Mouse (Mus musculus) heart, embryonic 10.5 days (tissue): ENCODE results near the gene Stat6. TPM values are rescaled to one million over a fixed set of nuclear protein-coding genes. Genes with fewer than 3 reads are reported as not detected.

Experiments
- DNase-seq: peaks from one replicate; pipeline ENCODE4 v3.0.0-alpha.2; 2017; ENCODE audit warnings: low spot score
- H3K27ac ChIP-seq: fragments of 300-500 bp; sonication (generic); 2 replicates; pipeline ENCODE4 v1.5.1; 2016; ENCODE audit warnings: mild to moderate bottlenecking
- H3K27me3 ChIP-seq: fragments of 300-500 bp; sonication (generic); 2 replicates; pipeline ENCODE4 v1.6.1; 2016; ENCODE audit warnings: mild to moderate bottlenecking; ENCODE audit not compliant: poor library complexity, insufficient read depth, severe bottlenecking
- H3K36me3 ChIP-seq: fragments of 300-500 bp; sonication (generic); 2 replicates; pipeline ENCODE4 v1.6.1; 2016; ENCODE audit warnings: mild to moderate bottlenecking, moderate library complexity
- H3K4me1 ChIP-seq: fragments of 300-500 bp; sonication (generic); 2 replicates; pipeline ENCODE4 v1.6.1; 2016; ENCODE audit warnings: mild to moderate bottlenecking
- H3K4me3 ChIP-seq: fragments of 300-500 bp; sonication (generic); 2 replicates; pipeline ENCODE4 v1.5.1; 2016; ENCODE audit warnings: mild to moderate bottlenecking, moderate library complexity
- H3K9me3 ChIP-seq: fragments of 300-500 bp; sonication (generic); 2 replicates; pipeline ENCODE4 v1.6.1; 2016; ENCODE audit warnings: mild to moderate bottlenecking, moderate library complexity
- WGBS: fragments of 180-500 bp; shearing (Covaris S2); methylation state at CpG from one replicate; pipeline ENCODE4 v1.1.7; 2016; 5-methylcytosine and 5-hydroxymethylcytosine counted together
- polyA plus RNA-seq: library from polyadenylated mRNA; unstranded; fragments of >200 nt; fragmentation: Nextera tagmentation; extraction: Ambion mirVana; gene quantifications from 2 replicates; pipeline ENCODE4 v1.2.1, GENCODE M21; 2016

Stat6 gene
- polyA plus RNA-seq, 1 experiment from 2014 or later = 22.5 TPM

GRCm38 (mm10) chr10:127703299-127703698 is 60.5 kb downstream of the Stat6 start:
- peaks cover 9% of the 10 kb centered on the region; the same call in 1 of the 2 replicates for H3K36me3 ChIP-seq
- H3K27me3 ChIP-seq = no peaks in the 10 kb centered on the region
- H3K27ac ChIP-seq = no peak overlapping the region
- H3K4me3 ChIP-seq = no peak overlapping the region
- H3K9me3 ChIP-seq = no peaks in the 10 kb centered on the region
- H3K4me1 ChIP-seq = peaks cover 17% of the 10 kb centered on the region; the same call in 1 of the 2 replicates
- no peak for DNase-seq
- 28% methylated on average over 4 of the region's 4 CpGs for WGBS

- H3K36me3 ChIP-seq = peaks cover 5% of the 10 kb centered on the region; the same call in 1 of the 2 replicates
- H3K27me3 ChIP-seq = no peaks in the 10 kb centered on the region
- DNase-seq = no peak
- peaks cover 17% of the 10 kb centered on the region; the same call in 1 of the 2 replicates for H3K4me1 ChIP-seq
- H3K9me3 ChIP-seq = no peaks in the 10 kb centered on the region
- H3K4me3 ChIP-seq = no peak overlapping the region
- 56% methylated on average over 2 of the region's 2 CpGs for WGBS
- no peak overlapping the region for H3K27ac ChIP-seq
These were observed 61.5 kb downstream of the Stat6 start for GRCm38 (mm10) chr10:127704293-127704692.

GRCm38 (mm10) chr10:127704766-127705220 is 62.0 kb downstream of the Stat6 start, which contains the start of gene Myo1a:
TSS of gene Myo1a (plus strand) at chr10:127705170.
- H3K36me3 ChIP-seq = 0 out of 2 replicates have a peak, but pooled peaks cover under 1% of the 10 kb centered on the region
- no peak for DNase-seq
- H3K9me3 ChIP-seq = no peaks in the 10 kb centered on the region
- no peak within 1 kb of the TSS for H3K4me3 ChIP-seq
- WGBS = 61% methylated on average over 2 of the region's 2 CpGs
- no peaks in the 10 kb centered on the region for H3K27me3 ChIP-seq
- no peak within 1 kb of the TSS for H3K27ac ChIP-seq
- peaks cover 17% of the 10 kb centered on the region; the same call in 1 of the 2 replicates for H3K4me1 ChIP-seq

- peaks cover 21% of the 10 kb centered on the region; the same call in 1 of the 2 replicates for H3K4me1 ChIP-seq
- WGBS = 82% methylated on average over 4 of the region's 4 CpGs
- DNase-seq = no peak
These were observed 63.0 kb downstream of the Stat6 start for GRCm38 (mm10) chr10:127705783-127706182.

GRCm38 (mm10) chr10:127707721-127708120 is 64.9 kb downstream of the Stat6 start:
- 61% methylated on average over 7 of the region's 7 CpGs for WGBS
- Histone ChIP-seq H3K4me3 (no peak overlapping the region), H3K9me3 (no peaks in the 10 kb centered on the region), H3K27ac (no peak overlapping the region), H3K4me1 (peaks cover 24% of the 10 kb centered on the region; the same call in 1 of the 2 replicates), H3K27me3 (no peaks in the 10 kb centered on the region), H3K36me3 (no peaks in the 10 kb centered on the region)
- DNase-seq = no peak

More at GRCm38 (mm10) chr10:127705783-127706182, 63.0 kb downstream of the Stat6 start:
- no peaks in the 10 kb centered on the region for H3K27me3 ChIP-seq
- no peaks in the 10 kb centered on the region for H3K36me3 ChIP-seq
- H3K27ac ChIP-seq = no peak overlapping the region
- no peaks in the 10 kb centered on the region for H3K9me3 ChIP-seq
- H3K4me3 ChIP-seq = no peak overlapping the region

GRCm38 (mm10) chr10:127708850-127709370 is 66.1 kb downstream of the Stat6 start:
- H3K9me3 ChIP-seq = no peaks in the 10 kb centered on the region
- no peak overlapping the region for H3K27ac ChIP-seq
- DNase-seq = no peak
- H3K4me3 ChIP-seq = no peak overlapping the region
- WGBS = 74% methylated on average over 3 of the region's 3 CpGs
- no peaks in the 10 kb centered on the region for H3K36me3 ChIP-seq
- H3K27me3 ChIP-seq = no peaks in the 10 kb centered on the region
- H3K4me1 ChIP-seq = peaks cover 27% of the 10 kb centered on the region; the same call in 1 of the 2 replicates

- WGBS = 65% methylated on average over 13 of the region's 13 CpGs
- H3K27me3 ChIP-seq = peaks cover 10% of the 10 kb centered on the region; the same call in 1 of the 2 replicates
- H3K4me1 ChIP-seq = peaks cover 27% of the 10 kb centered on the region; the same call in 1 of the 2 replicates
- no peaks in the 10 kb centered on the region for H3K36me3 ChIP-seq
- H3K9me3 ChIP-seq = no peaks in the 10 kb centered on the region
- H3K27ac ChIP-seq = no peak overlapping the region
- H3K4me3 ChIP-seq = no peak overlapping the region
- no peak for DNase-seq
These were observed 67.5 kb downstream of the Stat6 start for GRCm38 (mm10) chr10:127710331-127710730.

Other genes starting within 250 kb of the Stat6 start
- gene Stac3, start 141.3 kb upstream of the Stat6 start, polyA plus RNA-seq = 0.22 and 0.84 TPM in 2 replicates
- 7.8 and 9.0 TPM in 2 replicates for gene Ndufa4l2, start 128.0 kb upstream of the Stat6 start, polyA plus RNA-seq
- gene Shmt2, start 120.5 kb upstream of the Stat6 start, polyA plus RNA-seq = 101 and 126 TPM in 2 replicates
- gene Nxph4, start 108.4 kb upstream of the Stat6 start, polyA plus RNA-seq = 0.16 and 0.33 TPM in 2 replicates
- 37.4 and 51.8 TPM in 2 replicates for gene Lrp1, start 21.8 kb upstream of the Stat6 start, polyA plus RNA-seq
- 7.7 and 8.8 TPM in 2 replicates for gene Nemp1, start 23.9 kb downstream of the Stat6 start, polyA plus RNA-seq
- gene Nab2, start 25.6 kb downstream of the Stat6 start, polyA plus RNA-seq = 11.4 and 12.6 TPM in 2 replicates
- gene Myo1a, start 62.2 kb downstream of the Stat6 start, polyA plus RNA-seq = 0.42 and 0.45 TPM in 2 replicates
- gene Tac2, start 81.5 kb downstream of the Stat6 start, polyA plus RNA-seq = 8.9 and 24.6 TPM in 2 replicates
- gene Zbtb39, start 96.6 kb downstream of the Stat6 start, polyA plus RNA-seq = 2.4 and 4.9 TPM in 2 replicates
- 15.2 and 22.1 TPM in 2 replicates for gene Gpr182, start 108.7 kb downstream of the Stat6 start, polyA plus RNA-seq
- 0.06 and 0.13 TPM in 2 replicates for gene Rdh1, start 116.7 kb downstream of the Stat6 start, polyA plus RNA-seq
- not detected in 2 replicates for gene Rdh16f1, start 116.8 kb downstream of the Stat6 start, polyA plus RNA-seq
- 0.06 and 0.19 TPM in 2 replicates for gene Rdh9, start 133.4 kb downstream of the Stat6 start, polyA plus RNA-seq
- not detected in 2 replicates for gene Rdh16, start 158.2 kb downstream of the Stat6 start, polyA plus RNA-seq
- gene Rdh19, start 206.9 kb downstream of the Stat6 start, polyA plus RNA-seq = not detected in 2 replicates
- gene Rdh16f2, start 223.5 kb downstream of the Stat6 start, polyA plus RNA-seq = not detected in 2 replicates
- not detected in 2 replicates for gene Rdh7, start 245.8 kb downstream of the Stat6 start, polyA plus RNA-seq